Mouse (Mus musculus) cerebellum, adult 18-20 months (tissue): Measurements from ENCODE around the gene 9230102O04Rik.

ENCODE experiments used
- DNase-seq, 2 experiments: peaks; one replicate each; pipeline ENCODE4 v3.0.0; 2021

Gene 9230102O04Rik

GRCm38 (mm10) chr2:9888913-9889650 is at the start of gene 9230102O04Rik:
Gene 9230102O04Rik, minus strand, starts transcription at chr2:9889540.
- DNase-seq, result no peak

GRCm38 (mm10) chr2:9935965-9936364 is 46.6 kb upstream of the 9230102O04Rik start:
- DNase-seq, result no peak

GRCm38 (mm10) chr2:9926905-9927283 is 37.6 kb upstream of the 9230102O04Rik start:
- DNase-seq, result no peak

GRCm38 (mm10) chr2:9926194-9926904 is 37.0 kb upstream of the 9230102O04Rik start:
- DNase-seq, result no peak

GRCm38 (mm10) chr2:9918691-9919471 is 29.5 kb upstream of the 9230102O04Rik start:
- DNase-seq, result no peak

GRCm38 (mm10) chr2:9917602-9918001 is 28.3 kb upstream of the 9230102O04Rik start:
- DNase-seq, result no peak

- DNase-seq, result no peak
These were observed 16.7 kb upstream of the 9230102O04Rik start for GRCm38 (mm10) chr2:9905995-9906394.

- DNase-seq, result no peak
These were observed 14.7 kb upstream of the 9230102O04Rik start for GRCm38 (mm10) chr2:9903854-9904560.

GRCm38 (mm10) chr2:9897846-9898245 is 8.5 kb upstream of the 9230102O04Rik start:
- no peak for DNase-seq

- DNase-seq, result no peak
These were observed 6.9 kb upstream of the 9230102O04Rik start for GRCm38 (mm10) chr2:9896097-9896770.

GRCm38 (mm10) chr2:9894836-9895593 is 5.7 kb upstream of the 9230102O04Rik start:
- no peak for DNase-seq

GRCm38 (mm10) chr2:9893272-9893953 is 4.1 kb upstream of the 9230102O04Rik start:
- no peak for DNase-seq

GRCm38 (mm10) chr2:9892541-9892940 is 3.2 kb upstream of the 9230102O04Rik start:
- DNase-seq, result no peak

GRCm38 (mm10) chr2:9890906-9891305 is 1.6 kb upstream of the 9230102O04Rik start:
- DNase-seq, result no peak

GRCm38 (mm10) chr2:9890251-9890650 is 911 bp upstream of the 9230102O04Rik start:
- no peak for DNase-seq

GRCm38 (mm10) chr2:9889651-9890183 is 377 bp upstream of the 9230102O04Rik start, which contains the start of gene Gata3:
Gene Gata3, minus strand, starts transcription at chr2:9890034.
- no peak for DNase-seq

GRCm38 (mm10) chr2:9887636-9888035 is 1.7 kb downstream of the 9230102O04Rik start:
- DNase-seq, result no peak

GRCm38 (mm10) chr2:9886921-9887610 is 2.3 kb downstream of the 9230102O04Rik start:
- DNase-seq, result no peak

- no peak for DNase-seq
These were observed 3.3 kb downstream of the 9230102O04Rik start for GRCm38 (mm10) chr2:9886031-9886430.
